Mouse (Mus musculus) lung, adult 2 months (tissue): ENCODE results near the gene Npw. TPM values are rescaled to one million over a fixed set of nuclear protein-coding genes. Genes with fewer than 3 reads are reported as not detected.
"Not testable (repeated sequence)": the region's sequence is repeated elsewhere in the genome, so short reads cannot be mapped to it uniquely, and the experiment has no call there.

Source experiments
- DNase-seq: peaks from one replicate; pipeline ENCODE4 v3.0.0; 2022
- H3K4me1 ChIP-seq: fragments of 200-500 bp; 2 replicates; pipeline ENCODE4 v1.6.1; 2011; ENCODE audit warnings: low read length; ENCODE audit not compliant: control insufficient read depth, insufficient read depth
- H3K4me3 ChIP-seq: fragments of 200-500 bp; replicated peaks from 2 replicates; pipeline ENCODE3; 2011; ENCODE audit warnings: low read depth, mild to moderate bottlenecking, control low read depth, low read length; ENCODE audit errors: extremely low read depth
- CTCF ChIP-seq: fragments of 200-500 bp; IDR thresholded peaks from 2 replicates; pipeline ENCODE4 v1.5.1; 2011; ENCODE audit warnings: mild to moderate bottlenecking, low read length, control low read depth; ENCODE audit not compliant: insufficient read depth
- POLR2A ChIP-seq: fragments of 200-500 bp; IDR thresholded peaks from 2 replicates; pipeline ENCODE4 v1.6.1; 2011; ENCODE audit warnings: low read depth, mild to moderate bottlenecking, control low read depth, low read length, borderline replicate concordance; ENCODE audit errors: extremely low read depth
- WGBS: fragments of 180-500 bp; shearing (Covaris S2); methylation state at CpG from one replicate; pipeline ENCODE4 v1.1.7; 2018; 5-methylcytosine and 5-hydroxymethylcytosine counted together
- polyA plus RNA-seq: library from polyadenylated mRNA; depleted of rRNA; stranded (reverse); fragments of >200 nt; gene quantifications from 2 replicates; pipeline ENCODE4 v1.2.3, GENCODE M21; 2012

The Npw gene
- polyA plus RNA-seq, 1 experiment, result 77.9 TPM

DNA sequence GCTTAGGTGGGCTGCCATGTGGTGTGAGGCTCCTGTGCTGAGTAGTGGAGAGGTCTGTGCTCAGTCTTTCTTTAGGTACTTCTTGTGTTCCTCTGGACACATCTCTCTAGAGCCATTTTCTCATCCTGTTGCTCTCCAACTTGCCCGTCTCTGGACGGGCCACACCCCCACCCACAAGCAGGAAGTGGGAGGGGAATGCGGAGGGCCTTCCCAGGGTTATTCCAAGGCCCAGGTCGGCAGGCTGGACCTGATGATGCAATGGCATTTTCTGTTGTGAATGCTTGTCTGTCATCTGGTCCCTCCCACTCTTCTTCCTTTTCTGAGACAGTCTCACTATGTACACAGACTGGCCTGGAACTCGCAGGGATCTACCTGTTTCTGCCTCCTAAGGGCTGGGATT lies 13.9 kb upstream of the Npw start:
- DNase-seq, result no peak
- WGBS, result 5% methylated on average over 5 of the region's 5 CpGs

DNA sequence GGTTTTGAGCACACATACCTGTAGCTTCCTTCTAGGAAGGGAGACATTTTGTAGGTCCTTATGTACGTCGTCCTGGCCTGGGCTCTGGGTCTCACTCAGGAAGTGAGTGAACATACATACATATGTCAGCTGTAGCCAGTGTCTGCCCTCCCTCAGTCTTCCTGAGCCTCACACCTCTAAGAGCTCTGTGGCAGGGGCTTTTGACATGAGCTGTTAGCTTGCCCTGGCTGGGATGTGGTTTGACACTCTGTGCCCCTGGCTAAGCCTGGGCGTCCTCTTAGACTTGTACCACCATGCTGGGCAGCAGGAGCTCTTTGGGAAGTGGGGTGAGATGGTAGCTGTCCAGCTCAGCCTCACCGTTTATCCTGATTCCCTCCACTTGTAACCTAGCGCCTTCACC lies 13.1 kb upstream of the Npw start:
- H3K4me3 ChIP-seq, result no peak overlapping the region
- TF ChIP-seq CTCF (no peak), POLR2A (no peak)
- no peak for DNase-seq
- WGBS, result 40% methylated on average over 5 of the region's 5 CpGs
- peaks cover 16% of the 10 kb centered on the region for H3K4me1 ChIP-seq

More for the DNA sequence above, 13.9 kb upstream of the Npw start:
- TF ChIP-seq CTCF, result no peak
- no peak for TF ChIP-seq POLR2A
- Histone ChIP-seq H3K4me1 (peaks cover 16% of the 10 kb centered on the region), H3K4me3 (no peak overlapping the region)

DNA sequence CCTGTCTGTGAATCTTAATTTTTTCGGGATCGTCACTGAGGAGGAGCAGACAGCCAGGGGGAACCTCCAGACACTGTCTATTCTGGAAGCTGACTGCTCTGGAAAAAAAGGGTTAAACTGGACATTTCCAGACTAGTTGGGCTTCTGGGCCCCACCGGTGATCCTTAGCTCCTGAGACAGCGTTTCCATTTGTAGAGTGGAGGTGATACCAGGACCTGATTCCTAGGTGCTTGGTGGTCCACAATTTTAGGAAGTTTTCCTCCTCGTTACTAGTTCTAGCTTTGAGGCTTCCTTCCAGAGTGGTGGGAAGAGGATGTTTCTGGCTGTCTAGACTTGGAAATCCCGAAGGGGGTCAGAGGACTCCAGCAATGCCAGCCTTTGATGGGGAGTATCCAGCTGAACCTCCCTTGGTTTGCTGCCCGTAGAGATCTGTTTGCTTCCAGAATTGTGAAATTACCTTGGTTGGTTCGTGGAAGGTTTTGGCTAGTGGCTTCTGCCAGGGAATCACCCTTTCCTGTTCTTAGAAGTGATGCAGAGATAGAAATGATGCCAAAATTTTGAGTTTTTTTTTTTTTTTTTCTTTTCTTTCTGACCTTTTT lies 12.1 kb upstream of the Npw start:
- Histone ChIP-seq H3K4me3 (peak overlapping the region; percentile 76), H3K4me1 (peaks cover 16% of the 10 kb centered on the region)
- 3% methylated on average over 8 of the region's 8 CpGs for WGBS
- TF ChIP-seq CTCF, result no peak
- no peak for TF ChIP-seq POLR2A
- DNase-seq, result no peak

DNA sequence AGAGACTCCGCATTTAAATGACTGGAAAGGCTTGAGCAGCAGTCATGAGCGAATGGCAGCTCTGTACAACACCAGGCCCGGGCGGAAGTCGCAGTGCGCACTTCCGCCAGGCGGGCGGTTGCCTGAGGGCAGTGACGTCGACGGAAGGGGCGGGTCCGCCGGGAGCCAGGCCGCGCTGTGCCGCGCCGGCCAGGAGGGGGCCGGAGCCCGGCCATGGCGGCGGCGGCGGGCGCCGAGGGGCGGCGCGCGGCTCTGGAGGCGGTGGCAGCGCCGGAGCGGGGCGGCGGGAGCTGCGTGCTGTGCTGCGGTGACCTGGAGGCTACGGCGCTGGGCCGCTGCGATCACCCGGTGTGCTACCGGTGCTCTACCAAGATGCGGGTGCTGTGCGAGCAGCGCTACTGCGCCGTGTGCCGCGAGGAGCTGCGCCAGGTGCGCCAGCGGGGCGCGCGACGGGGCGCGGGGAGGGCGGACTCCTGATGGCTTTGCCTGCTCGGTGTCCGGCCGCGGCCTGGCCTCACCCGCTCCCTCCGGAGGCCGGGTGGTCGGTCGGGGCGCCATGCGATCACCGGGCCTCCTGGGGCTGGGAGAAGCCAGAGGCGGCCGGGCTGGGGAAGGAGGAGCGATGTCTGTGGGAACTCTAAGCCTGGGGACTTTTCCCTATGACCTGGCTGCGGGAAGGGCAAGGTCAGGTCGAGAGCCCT lies 11.4 kb upstream of the Npw start, which contains the start of gene Zfp598:
Zfp598 (plus strand) TSS at position 143 of the 701 bp plus-strand sequence.
- H3K4me1 ChIP-seq, result peaks cover 16% of the 10 kb centered on the region
- peak; percentile 79 for TF ChIP-seq POLR2A
- TF ChIP-seq CTCF, result no peak
- peak within 1 kb of the TSS; percentile 76 for H3K4me3 ChIP-seq
- peak; percentile 95 for DNase-seq
- WGBS, result 1% methylated on average over 64 of the region's 80 CpGs

DNA sequence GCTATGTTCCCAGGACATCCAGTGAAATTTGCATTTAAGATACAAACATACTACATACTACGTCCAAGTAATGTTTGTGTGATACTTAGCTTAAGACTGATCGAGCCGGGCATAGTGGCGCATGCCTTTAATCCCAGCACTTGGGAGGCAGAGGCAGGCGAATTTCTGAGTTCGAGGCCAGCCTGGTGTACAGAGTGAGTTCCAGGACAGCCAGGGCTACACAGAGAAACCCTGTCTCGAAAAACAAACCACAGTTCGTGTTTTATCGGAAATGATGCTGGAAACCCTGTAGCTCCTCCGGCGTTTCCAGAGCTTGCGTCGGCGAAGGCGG lies 10.9 kb upstream of the Npw start:
- Histone ChIP-seq H3K4me3 (peak overlapping the region; percentile 69), H3K4me1 (peaks cover 13% of the 10 kb centered on the region)
- WGBS, result 7% methylated on average over 15 of the region's 15 CpGs
- not testable (repeated sequence) for DNase-seq

DNA sequence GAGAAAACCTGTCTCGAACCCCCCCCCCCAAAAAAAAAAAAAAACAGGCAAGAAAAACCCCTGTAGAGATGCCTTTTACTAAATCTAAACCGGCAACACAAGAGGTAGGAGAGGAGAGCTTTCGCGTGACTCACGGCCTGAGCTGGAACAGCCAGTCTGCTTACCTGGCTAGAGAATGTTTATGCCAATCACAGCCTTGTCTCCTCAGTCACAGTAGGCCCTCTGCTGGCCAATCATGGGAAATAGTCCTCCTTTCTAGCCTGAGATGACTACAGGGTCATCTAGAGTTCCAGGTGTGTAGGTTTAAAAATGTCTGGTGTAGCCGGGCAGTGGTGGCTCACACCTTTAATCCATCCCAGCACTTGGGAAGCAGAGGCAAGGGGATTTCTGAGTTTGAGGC lies 9.2 kb upstream of the Npw start:
- Histone ChIP-seq H3K4me1 (peaks cover 11% of the 10 kb centered on the region), H3K4me3 (no peak overlapping the region)
- TF ChIP-seq CTCF (peak; percentile 64), POLR2A (no peak)
- WGBS, result 17% methylated on average over 6 of the region's 6 CpGs
- peak; percentile 68 for DNase-seq

DNA sequence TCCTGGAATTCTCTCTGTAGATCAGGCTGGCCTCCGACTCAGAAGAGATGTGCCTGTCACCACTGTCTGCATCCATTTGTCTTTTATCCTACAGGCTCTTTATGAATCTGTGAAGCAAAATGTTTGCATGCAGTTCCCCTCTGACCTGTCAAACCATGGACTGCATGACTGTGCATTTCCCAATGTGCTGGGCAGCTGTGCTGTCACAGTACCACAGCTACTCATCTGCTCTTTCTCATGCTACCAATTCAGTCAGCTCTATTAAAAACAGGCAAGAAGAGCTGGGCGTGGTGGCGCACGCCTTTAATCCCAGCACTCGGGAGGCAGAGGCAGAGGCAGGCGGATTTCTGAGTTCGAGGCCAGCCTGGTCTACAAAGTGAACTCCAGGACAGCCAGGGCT lies 8.8 kb upstream of the Npw start:
- H3K4me3 ChIP-seq, DNase-seq: not testable (repeated sequence)
- 49% methylated on average over 7 of the region's 7 CpGs for WGBS
- peaks cover 11% of the 10 kb centered on the region for H3K4me1 ChIP-seq

DNA sequence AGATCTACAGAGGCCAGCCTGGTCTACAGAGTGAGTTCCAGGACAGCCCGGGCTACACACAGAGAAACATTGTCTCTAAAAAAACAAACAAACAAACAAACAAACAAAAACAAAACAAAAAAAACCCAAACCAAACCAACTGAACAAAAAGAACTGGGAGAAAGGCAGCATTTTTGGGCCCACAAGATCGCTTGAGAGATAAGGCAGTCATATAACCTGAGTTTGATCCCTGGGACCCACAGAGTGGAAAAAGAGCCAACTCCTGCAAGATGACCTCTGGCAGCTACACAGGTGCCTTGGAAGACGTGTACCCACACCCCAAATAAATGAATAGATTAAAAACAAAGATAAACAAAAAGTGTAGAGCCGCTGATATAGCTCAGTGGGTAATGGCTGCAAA lies 3.3 kb downstream of the Npw start:
- Histone ChIP-seq H3K4me1 (peaks cover 18% of the 10 kb centered on the region), H3K4me3 (no peak overlapping the region)
- TF ChIP-seq POLR2A (no peak), CTCF (no peak)
- no peak for DNase-seq
- WGBS, result 63% methylated on average over 4 of the region's 4 CpGs

DNA sequence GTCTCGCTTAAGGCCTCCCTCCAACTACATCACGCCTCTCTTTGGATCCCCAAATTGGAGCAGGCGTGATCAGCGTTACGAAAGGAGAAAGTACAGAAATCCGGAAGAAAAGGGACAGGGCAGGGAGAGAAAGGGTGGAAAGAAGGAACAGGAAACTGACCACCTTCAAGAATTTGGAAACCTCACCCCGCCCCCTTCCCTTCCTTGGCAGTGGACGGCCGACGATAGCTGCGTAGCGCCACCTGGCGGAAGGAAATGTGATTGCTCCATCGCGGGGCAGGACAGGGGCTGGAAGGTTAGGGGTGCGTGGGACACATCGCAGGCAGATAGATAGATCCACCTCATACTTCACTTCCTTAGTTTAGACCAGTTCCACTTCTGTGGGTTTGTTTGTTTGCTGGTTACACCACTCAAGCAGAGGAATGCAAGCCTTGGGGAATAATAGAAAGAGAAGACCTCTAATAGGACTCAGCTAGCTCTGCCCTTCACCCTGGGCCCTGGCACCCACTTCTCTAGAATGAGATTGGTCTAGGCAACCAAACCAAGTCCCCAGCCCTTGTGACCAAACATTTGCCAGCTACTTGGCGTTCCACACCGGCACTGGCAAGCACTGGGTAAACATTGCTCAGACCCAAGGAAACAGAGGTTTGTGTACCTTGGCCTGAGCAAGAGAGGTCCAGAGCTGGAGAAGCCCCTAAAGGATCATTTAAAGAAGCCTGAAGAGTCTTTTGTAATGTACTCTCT lies 4.1 kb downstream of the Npw start:
- Histone ChIP-seq H3K4me1 (peaks cover 18% of the 10 kb centered on the region), H3K4me3 (peak overlapping the region; percentile 27)
- DNase-seq, result peak; percentile 84
- WGBS, result 4% methylated on average over 19 of the region's 19 CpGs
- peak; percentile 86 for TF ChIP-seq CTCF
- TF ChIP-seq POLR2A, result no peak

DNA sequence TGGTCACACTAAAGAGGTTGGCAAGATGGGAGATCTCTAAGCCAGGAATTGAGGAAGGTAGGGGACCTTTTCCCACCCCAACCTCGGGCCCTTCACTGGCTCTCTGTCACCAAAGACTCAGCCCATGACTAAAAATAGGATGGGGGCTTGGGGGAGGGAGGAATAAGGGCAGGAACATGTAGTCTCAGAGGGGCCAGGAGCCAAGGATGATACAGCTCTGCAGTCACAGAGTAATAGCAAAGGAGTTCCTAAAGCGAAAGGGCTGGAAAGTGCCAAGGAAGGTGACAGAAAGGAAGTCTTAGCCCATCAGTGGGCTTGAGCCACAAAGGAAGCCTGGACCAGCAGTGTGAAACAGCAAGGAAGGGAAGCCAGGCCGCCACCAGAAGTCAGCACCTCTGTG lies 6.4 kb downstream of the Npw start:
- no peak overlapping the region for H3K4me3 ChIP-seq
- DNase-seq, result no peak
- WGBS, result 43% methylated on average over 3 of the region's 3 CpGs
- peaks cover 14% of the 10 kb centered on the region for H3K4me1 ChIP-seq
- TF ChIP-seq CTCF (no peak), POLR2A (no peak)
